Mouse (Mus musculus) subcutaneous adipose tissue, adult 2 months (tissue): ENCODE results near the gene Nipsnap1. TPM values are rescaled to one million over a fixed set of nuclear protein-coding genes. Genes with fewer than 3 reads are reported as not detected.

Source experiments
- polyA plus RNA-seq: library from polyadenylated mRNA; depleted of rRNA; stranded (reverse); fragments of >200 nt; gene quantifications from 2 replicates; pipeline ENCODE4 v1.2.3, GENCODE M21; 2012; ENCODE audit warnings: low replicate concordance; rRNA removed

Nipsnap1 gene
- polyA plus RNA-seq, result 16.7 and 48.0 TPM in 2 replicates

GRCm38 (mm10) chr11:4873755-4874475, at the start of gene Nipsnap1:
Gene Nipsnap1, plus strand, starts transcription at chr11:4873951.

GRCm38 (mm10) chr11:4849258-4849943, 24.4 kb upstream of the Nipsnap1 start, which contains the start of gene Nf2:
Gene Nf2, minus strand, starts transcription at chr11:4849536.

GRCm38 (mm10) chr11:4894848-4895816, 21.4 kb downstream of the Nipsnap1 start, which contains the start of gene Thoc5:
Gene Thoc5, plus strand, starts transcription at chr11:4895320.

Other genes with a start within 250 kb of the Nipsnap1 start
- 17.5 and 20.5 TPM in 2 replicates for gene Ascc2, start 236.2 kb upstream of the Nipsnap1 start, polyA plus RNA-seq
- 858 and 1,560 TPM in 2 replicates for gene Uqcr10, start 169.6 kb upstream of the Nipsnap1 start, polyA plus RNA-seq
- 46.1 and 51.9 TPM in 2 replicates for gene Zmat5, start 169.3 kb upstream of the Nipsnap1 start, polyA plus RNA-seq
- gene Cabp7, start 127.2 kb upstream of the Nipsnap1 start, polyA plus RNA-seq, result not detected in 2 replicates
- gene Nf2, start 24.4 kb upstream of the Nipsnap1 start, polyA plus RNA-seq, result 51.5 and 66.9 TPM in 2 replicates
- 21.1 and 29.7 TPM in 2 replicates for gene Thoc5, start 21.4 kb downstream of the Nipsnap1 start, polyA plus RNA-seq
- gene Nefh, start 74.1 kb downstream of the Nipsnap1 start, polyA plus RNA-seq, result 0.09 TPM in 1 of 2 replicates, not detected in the other
- gene Ap1b1, start 112.9 kb downstream of the Nipsnap1 start, polyA plus RNA-seq, result 85.0 and 92.8 TPM in 2 replicates
- gene Rasl10a, start 184.2 kb downstream of the Nipsnap1 start, polyA plus RNA-seq, result 1.6 and 7.2 TPM in 2 replicates
- 85.7 and 101 TPM in 2 replicates for gene Gas2l1, start 191.4 kb downstream of the Nipsnap1 start, polyA plus RNA-seq
- gene Rhbdd3, start 225.0 kb downstream of the Nipsnap1 start, polyA plus RNA-seq, result 37.1 and 38.6 TPM in 2 replicates
- gene Ewsr1, start 225.3 kb downstream of the Nipsnap1 start, polyA plus RNA-seq, result 188 and 363 TPM in 2 replicates